Mouse (Mus musculus) kidney, postnatal 0 days (tissue): ENCODE measurements around the gene Evl. TPM values are rescaled to one million over a fixed set of nuclear protein-coding genes. Genes with fewer than 3 reads are reported as not detected.

ENCODE experiments used
- ATAC-seq: fragments of 200-750 bp; cut with Nextera tagmentation; replicated peaks from 2 replicates; pipeline ENCODE4 v1.8.0; 2017; ENCODE audit warnings: low read depth, moderate number of reproducible peaks, moderate TSS enrichment, moderate library complexity; ENCODE audit not compliant: low FRiP score
- DNase-seq: peaks from one replicate; pipeline ENCODE4 v3.0.0-alpha.2; 2016; ENCODE audit warnings: low spot score
- H3K27ac ChIP-seq: fragments of 300-500 bp; sonication (generic); 2 replicates; pipeline ENCODE4 v1.5.1; 2014; ENCODE audit warnings: mild to moderate bottlenecking
- H3K27me3 ChIP-seq: fragments of 300-500 bp; sonication (generic); 2 replicates; pipeline ENCODE4 v1.6.1; 2014; ENCODE audit warnings: low read length, mixed read lengths; ENCODE audit not compliant: insufficient read depth
- H3K36me3 ChIP-seq: fragments of 300-500 bp; sonication (generic); 2 replicates; pipeline ENCODE4 v1.6.1; 2014; ENCODE audit warnings: low read length, mixed read lengths; ENCODE audit not compliant: insufficient read depth
- H3K4me1 ChIP-seq: fragments of 300-500 bp; sonication (generic); replicated peaks from 2 replicates; pipeline ENCODE4 v1.6.1; 2014; ENCODE audit warnings: antibody characterized with exemption, low read length, mixed read lengths; ENCODE audit not compliant: insufficient read depth
- H3K4me2 ChIP-seq: fragments of 300-500 bp; sonication (generic); 2 replicates; pipeline ENCODE4 v1.6.1; 2014; ENCODE audit warnings: mild to moderate bottlenecking, low read length, moderate library complexity, mixed read lengths
- H3K4me3 ChIP-seq: fragments of 300-500 bp; sonication (generic); replicated peaks from 2 replicates; pipeline ENCODE4 v1.5.1; 2014; ENCODE audit warnings: low read depth, low read length
- H3K9ac ChIP-seq: fragments of 300-500 bp; sonication (generic); 2 replicates; pipeline ENCODE4 v1.6.1; 2014; ENCODE audit warnings: low read depth, low read length
- H3K9me3 ChIP-seq: fragments of 300-500 bp; sonication (generic); replicated peaks from 2 replicates; pipeline ENCODE4 v1.6.1; 2016; ENCODE audit warnings: low read length, inconsistent platforms, mixed read lengths
- CTCF ChIP-seq: IDR thresholded peaks from 2 replicates; pipeline ENCODE4 v1.5.1; 2016; ENCODE audit warnings: antibody characterized with exemption, low read depth, mild to moderate bottlenecking, moderate library complexity
- WGBS: fragments of 180-500 bp; shearing (Covaris S2); extraction: QIAGEN DNeasy Blood & Tissue Kit; methylation state at CpG from one replicate; pipeline ENCODE4 v1.1.7; 2014; 5-methylcytosine and 5-hydroxymethylcytosine counted together
- polyA plus RNA-seq: library from polyadenylated mRNA; unstranded; fragments of >200 nt; fragmentation: Nextera tagmentation; extraction: Ambion mirVana; gene quantifications from 2 replicates; pipeline ENCODE4 v1.2.1, GENCODE M21; 2015

Evl gene
- polyA plus RNA-seq, 1 experiment from 2014 or later: 52.6 TPM

GRCm38 (mm10) chr12:108690529-108690928 is 136.0 kb downstream of the Evl start:
- H3K27me3 ChIP-seq: no peaks in the 10 kb centered on the region
- DNase-seq (no peak), ATAC-seq (no peak)
- H3K36me3 ChIP-seq: no peaks in the 10 kb centered on the region; the same call in 1 of the 2 replicates
- no peak overlapping the region for H3K4me3 ChIP-seq
- 0 out of 2 replicates have a peak, but pooled peaks cover 3% of the 10 kb centered on the region for H3K4me1 ChIP-seq
- no peak overlapping the region for H3K4me2 ChIP-seq
- WGBS: 73% methylated on average over 9 of the region's 9 CpGs
- no peaks in the 10 kb centered on the region for H3K9me3 ChIP-seq
- TF ChIP-seq CTCF: no peak
- H3K9ac ChIP-seq: no peak overlapping the region
- H3K27ac ChIP-seq: no peak overlapping the region

DNA sequence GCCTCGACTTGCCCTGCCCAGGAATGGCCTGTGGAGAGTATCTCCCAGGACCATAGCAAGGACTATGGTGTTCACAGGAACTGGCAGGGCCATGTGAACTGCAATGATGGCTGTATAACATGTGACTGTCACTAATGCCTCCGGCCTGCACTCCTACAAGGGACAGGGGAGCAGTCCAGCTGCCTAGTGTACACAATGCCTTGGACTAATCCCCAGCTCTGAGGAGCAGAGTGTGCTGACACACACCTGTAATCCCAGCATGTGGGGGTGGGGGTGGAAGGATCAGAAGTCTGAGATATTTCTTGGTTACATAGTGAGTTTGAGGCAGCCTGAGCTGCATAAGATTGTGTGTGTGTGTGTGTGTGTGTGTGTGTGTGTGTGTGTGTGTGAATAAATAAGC is 139.1 kb downstream of the Evl start:
- Histone ChIP-seq H3K4me3 (no peak overlapping the region), H3K9me3 (no peaks in the 10 kb centered on the region), H3K36me3 (no peaks in the 10 kb centered on the region), H3K9ac (no peak overlapping the region), H3K27ac (no peak overlapping the region), H3K4me1 (0 out of 2 replicates have a peak, but pooled peaks cover 2% of the 10 kb centered on the region), H3K27me3 (no peaks in the 10 kb centered on the region), H3K4me2 (no peak overlapping the region)
- no peak for TF ChIP-seq CTCF
- ATAC-seq (no peak), DNase-seq (no peak)
- 32% methylated on average over 2 of the region's 2 CpGs for WGBS

- Histone ChIP-seq H3K27me3 (no peaks in the 10 kb centered on the region), H3K9me3 (no peaks in the 10 kb centered on the region), H3K4me3 (no peak overlapping the region), H3K4me2 (no peak overlapping the region), H3K36me3 (no peaks in the 10 kb centered on the region), H3K9ac (no peak overlapping the region), H3K4me1 (0 out of 2 replicates have a peak, but pooled peaks cover 9% of the 10 kb centered on the region), H3K27ac (no peak overlapping the region)
- TF ChIP-seq CTCF: no peak
- ATAC-seq (no peak), DNase-seq (no peak)
- 85% methylated on average over 1 of the region's 1 CpGs for WGBS
Observed at GRCm38 (mm10) chr12:108694223-108694622, 139.7 kb downstream of the Evl start.

DNA sequence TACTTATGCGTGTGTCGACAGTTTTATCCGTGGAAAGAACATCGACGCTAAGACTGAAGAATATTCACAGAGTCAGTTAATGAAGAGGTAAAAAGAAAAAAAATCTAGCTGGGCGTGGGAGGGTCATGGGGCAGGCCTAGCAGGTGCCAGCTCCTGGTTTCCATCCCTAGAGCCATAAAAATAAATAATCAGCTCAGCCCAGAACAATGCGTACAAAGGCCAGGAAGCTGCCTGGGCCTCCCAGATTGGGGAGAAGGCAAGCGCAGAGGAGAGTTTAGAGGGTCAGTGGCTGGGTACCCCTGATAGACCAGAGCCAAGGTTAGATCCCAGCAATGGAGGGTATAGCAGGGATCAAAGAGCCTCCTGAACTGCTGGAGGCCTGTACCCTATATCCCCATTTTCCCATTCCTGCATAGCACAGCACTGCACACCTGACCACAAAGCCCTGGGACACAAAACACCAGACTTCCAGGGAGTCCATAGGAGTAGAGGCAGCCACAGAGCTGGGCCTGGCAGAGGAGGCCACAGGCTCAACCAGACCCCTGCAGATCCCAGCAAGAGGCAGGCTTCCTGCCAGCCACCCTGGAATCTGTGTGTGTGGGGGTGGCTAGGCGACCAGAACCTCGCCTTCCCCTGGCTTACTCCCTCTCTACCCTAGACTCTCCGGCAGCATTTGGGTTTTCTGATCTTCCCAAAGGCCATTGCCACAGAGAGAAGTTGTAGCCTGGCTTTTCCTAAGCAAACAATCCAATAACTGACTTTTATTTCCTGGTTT is 144.4 kb downstream of the Evl start:
- ATAC-seq (0 out of 2 replicates have a peak, but pooled peaks have one; percentile 18), DNase-seq (no peak)
- Histone ChIP-seq H3K4me3 (no peak overlapping the region), H3K36me3 (no peaks in the 10 kb centered on the region), H3K27me3 (peaks cover 13% of the 10 kb centered on the region), H3K4me2 (no peak overlapping the region), H3K9me3 (no peaks in the 10 kb centered on the region), H3K27ac (peak overlapping the region; percentile 77), H3K4me1 (0 out of 2 replicates have a peak, but pooled peaks cover 9% of the 10 kb centered on the region), H3K9ac (no peak overlapping the region)
- WGBS: 58% methylated on average over 11 of the region's 11 CpGs
- TF ChIP-seq CTCF: no peak

- no peaks in the 10 kb centered on the region for H3K36me3 ChIP-seq
- no peaks in the 10 kb centered on the region for H3K9me3 ChIP-seq
- no peak overlapping the region for H3K4me3 ChIP-seq
- TF ChIP-seq CTCF: no peak
- H3K4me2 ChIP-seq: no peak overlapping the region
- H3K27ac ChIP-seq: no peak overlapping the region
- no peak overlapping the region for H3K9ac ChIP-seq
- DNase-seq (no peak), ATAC-seq (no peak)
- 74% methylated on average over 10 of the region's 10 CpGs for WGBS
- peaks cover 17% of the 10 kb centered on the region for H3K27me3 ChIP-seq
- 0 out of 2 replicates have a peak, but pooled peaks cover 9% of the 10 kb centered on the region for H3K4me1 ChIP-seq
Observed at GRCm38 (mm10) chr12:108699576-108699975, 145.1 kb downstream of the Evl start.

- peak; percentile 27 for DNase-seq
- Histone ChIP-seq H3K9ac (no peak overlapping the region), H3K4me3 (no peak overlapping the region), H3K4me2 (0 out of 2 replicates have a peak overlapping the region, but pooled peaks have one; percentile 7), H3K4me1 (0 out of 2 replicates have a peak, but pooled peaks cover 9% of the 10 kb centered on the region), H3K27me3 (peaks cover 17% of the 10 kb centered on the region), H3K27ac (no peak overlapping the region), H3K9me3 (no peaks in the 10 kb centered on the region), H3K36me3 (no peaks in the 10 kb centered on the region)
- 39% methylated on average over 5 of the region's 5 CpGs for WGBS
- no peak for TF ChIP-seq CTCF
- ATAC-seq: no peak
Observed at GRCm38 (mm10) chr12:108700037-108700436, 145.5 kb downstream of the Evl start.
